Mouse (Mus musculus) forebrain, embryonic 10.5 days (tissue): Measurements from ENCODE around the gene Ccdc177. TPM values are rescaled to one million over a fixed set of nuclear protein-coding genes. Genes with fewer than 3 reads are reported as not detected.

Experiments
- DNase-seq: peaks from one replicate; pipeline ENCODE4 v3.0.0-alpha.2; 2017; ENCODE audit warnings: low spot score; ENCODE audit errors: extremely low spot score
- H3K27ac ChIP-seq: fragments of 300-500 bp; sonication (generic); 2 replicates; pipeline ENCODE4 v1.5.1; 2016; ENCODE audit warnings: mild to moderate bottlenecking
- H3K27me3 ChIP-seq: fragments of 300-500 bp; sonication (generic); 2 replicates; pipeline ENCODE4 v1.6.1; 2016; ENCODE audit warnings: mild to moderate bottlenecking; ENCODE audit not compliant: poor library complexity, severe bottlenecking
- H3K36me3 ChIP-seq: fragments of 300-500 bp; sonication (generic); replicated peaks from 2 replicates; pipeline ENCODE4 v1.6.1; 2016; ENCODE audit warnings: mild to moderate bottlenecking, moderate library complexity
- H3K4me1 ChIP-seq: fragments of 300-500 bp; sonication (generic); 2 replicates; pipeline ENCODE4 v1.6.1; 2016
- H3K4me3 ChIP-seq: fragments of 300-500 bp; sonication (generic); 2 replicates; pipeline ENCODE4 v1.5.1; 2016; ENCODE audit warnings: mild to moderate bottlenecking, moderate library complexity
- H3K9me3 ChIP-seq: fragments of 300-500 bp; sonication (generic); 2 replicates; pipeline ENCODE4 v1.6.1; 2016; ENCODE audit warnings: mild to moderate bottlenecking, moderate library complexity
- WGBS: fragments of 180-500 bp; shearing (Covaris S2); methylation state at CpG from one replicate; pipeline ENCODE4 v1.1.7; 2016; 5-methylcytosine and 5-hydroxymethylcytosine counted together
- polyA plus RNA-seq: library from polyadenylated mRNA; unstranded; fragments of >200 nt; fragmentation: Nextera tagmentation; extraction: Ambion mirVana; gene quantifications from 2 replicates; pipeline ENCODE4 v1.2.1, GENCODE M21; 2016

The Ccdc177 gene
- polyA plus RNA-seq, 1 experiment from 2014 or later: 1.7 TPM

DNA sequence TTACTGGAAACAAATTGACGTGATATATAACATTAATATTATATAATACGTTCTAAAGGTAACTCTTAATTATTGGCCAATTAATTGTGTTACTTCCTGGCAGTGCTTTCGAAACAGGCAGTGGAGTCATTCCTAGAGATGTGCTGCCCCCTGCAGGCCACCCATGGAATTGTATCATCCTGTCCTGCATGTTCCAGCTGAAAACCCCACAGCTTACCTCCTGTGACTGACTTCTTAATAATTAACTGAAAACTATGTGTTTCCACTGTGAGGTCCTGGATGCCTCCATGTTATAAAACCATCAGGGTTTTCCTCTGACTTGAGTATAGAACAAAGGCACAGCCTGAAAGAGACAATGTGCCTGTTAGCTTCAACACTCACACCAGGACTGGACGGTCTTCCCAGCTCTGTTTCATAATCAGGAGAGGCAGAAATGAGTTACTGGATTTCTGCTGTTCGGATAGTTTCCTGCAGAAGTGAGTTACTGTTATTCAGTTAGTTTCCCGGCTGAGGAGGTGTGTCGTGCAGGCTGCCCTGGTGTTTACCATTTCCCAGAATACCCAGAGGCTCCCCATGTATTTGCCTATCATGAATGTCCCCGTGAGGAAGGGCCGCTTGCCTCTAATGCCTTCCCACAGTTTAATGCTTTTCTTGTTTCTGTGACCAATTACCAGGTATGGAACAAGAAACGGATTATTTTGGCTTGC is 35.5 kb downstream of the Ccdc177 start:
- 36% methylated on average over 10 of the region's 10 CpGs for WGBS
- Histone ChIP-seq H3K27ac (no peak overlapping the region), H3K36me3 (no peaks in the 10 kb centered on the region), H3K4me3 (no peak overlapping the region), H3K27me3 (peaks cover 15% of the 10 kb centered on the region; the same call in 1 of the 2 replicates), H3K4me1 (peaks cover 14% of the 10 kb centered on the region), H3K9me3 (no peaks in the 10 kb centered on the region)
- peak; percentile 81 for DNase-seq

DNA sequence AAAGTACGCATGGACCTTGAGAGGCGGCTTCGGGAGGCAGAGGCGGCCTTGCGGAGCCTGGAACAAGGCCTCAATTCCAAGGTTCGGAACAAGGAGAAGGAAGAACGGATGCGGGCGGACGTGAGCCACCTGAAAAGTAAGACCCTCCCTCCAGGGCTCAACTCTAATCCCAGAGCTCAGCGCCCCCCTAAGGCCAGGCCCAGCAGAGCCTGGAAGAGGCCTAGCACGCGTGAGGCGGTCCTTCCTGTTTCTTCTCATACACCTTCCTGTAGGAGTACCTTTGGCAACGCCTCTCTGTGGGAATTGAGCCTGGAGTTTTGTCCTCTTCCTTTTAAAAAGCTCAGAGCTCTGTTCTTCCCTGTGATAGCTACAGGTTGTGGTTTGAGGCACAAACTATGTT is 39.0 kb downstream of the Ccdc177 start:
- H3K36me3 ChIP-seq: no peaks in the 10 kb centered on the region
- H3K27me3 ChIP-seq: peaks cover 14% of the 10 kb centered on the region
- no peak overlapping the region for H3K27ac ChIP-seq
- WGBS: 86% methylated on average over 15 of the region's 15 CpGs
- no peak for DNase-seq
- no peaks in the 10 kb centered on the region for H3K9me3 ChIP-seq
- H3K4me3 ChIP-seq: no peak overlapping the region
- peaks cover 23% of the 10 kb centered on the region for H3K4me1 ChIP-seq

DNA sequence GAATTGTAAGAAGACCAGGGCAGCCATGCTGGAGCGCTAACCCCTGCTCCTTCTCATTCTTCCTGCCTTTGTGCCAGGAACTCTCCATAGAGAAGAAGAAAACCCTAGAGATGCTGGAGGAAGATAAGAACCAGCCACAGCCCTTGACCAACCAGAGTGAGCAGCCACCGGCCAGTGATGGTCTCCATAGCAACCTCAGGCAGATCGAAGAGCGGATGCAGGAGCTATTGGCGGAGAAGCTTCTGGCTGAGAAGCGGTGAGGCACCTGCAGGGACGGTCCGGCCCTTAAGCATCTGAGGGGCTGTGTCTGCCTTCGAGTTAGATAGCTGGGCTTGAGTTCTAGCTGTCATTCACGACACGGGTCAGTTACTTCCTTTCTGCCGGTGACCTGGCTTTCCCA is 40.0 kb downstream of the Ccdc177 start:
- H3K9me3 ChIP-seq: no peaks in the 10 kb centered on the region
- 66% methylated on average over 12 of the region's 12 CpGs for WGBS

DNA sequence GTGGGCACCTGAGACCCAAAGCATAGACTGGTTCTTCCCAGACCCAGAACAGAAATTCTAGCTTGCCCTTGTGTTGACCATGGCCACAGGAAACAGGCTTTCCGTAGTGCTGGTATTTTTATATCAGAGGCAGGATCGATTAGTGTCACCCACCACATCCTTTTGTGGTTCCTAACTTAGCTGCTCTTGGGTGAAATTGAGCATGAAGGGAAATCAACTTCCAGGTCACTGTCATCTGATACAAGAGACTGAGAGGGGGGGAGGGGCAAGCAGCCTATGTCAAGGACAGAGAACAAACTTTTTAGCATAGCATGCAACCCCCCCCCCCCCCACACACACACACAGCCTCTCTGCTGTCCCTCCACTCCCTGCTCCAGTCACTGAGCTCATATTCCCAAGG is 41.3 kb downstream of the Ccdc177 start:
- H3K36me3 ChIP-seq: no peaks in the 10 kb centered on the region
- H3K27ac ChIP-seq: no peak overlapping the region
- H3K4me1 ChIP-seq: peaks cover 27% of the 10 kb centered on the region
- peaks cover 19% of the 10 kb centered on the region for H3K27me3 ChIP-seq
- no peak overlapping the region for H3K4me3 ChIP-seq
- DNase-seq: no peak
- H3K9me3 ChIP-seq: no peaks in the 10 kb centered on the region
- WGBS: 73% methylated on average over 2 of the region's 2 CpGs

More for the DNA sequence above, 40.0 kb downstream of the Ccdc177 start:
- Histone ChIP-seq H3K27ac (no peak overlapping the region), H3K4me3 (no peak overlapping the region), H3K27me3 (peaks cover 16% of the 10 kb centered on the region), H3K36me3 (no peaks in the 10 kb centered on the region), H3K4me1 (peaks cover 23% of the 10 kb centered on the region)
- DNase-seq: no peak

DNA sequence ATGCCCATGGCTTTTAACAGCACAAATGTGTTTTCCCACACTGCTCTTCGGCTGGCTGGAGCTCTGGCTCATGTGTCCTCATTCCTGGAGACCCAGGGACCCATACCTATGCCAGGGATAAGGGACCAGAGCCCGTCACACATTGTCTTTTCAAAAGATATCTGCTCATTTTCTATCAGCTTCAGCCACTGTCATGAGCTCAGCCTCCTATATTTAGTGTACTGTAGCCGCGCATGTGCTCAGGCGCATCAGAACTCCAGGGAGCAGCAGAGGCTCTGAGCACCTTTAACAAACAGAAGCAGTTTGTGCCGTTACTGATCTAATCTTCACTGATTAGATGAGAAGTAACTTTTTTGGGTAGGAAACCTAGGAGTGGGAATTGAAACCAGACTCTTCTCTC is 44.6 kb downstream of the Ccdc177 start:
- peaks cover 29% of the 10 kb centered on the region for H3K4me1 ChIP-seq
- peaks cover 18% of the 10 kb centered on the region; the same call in 1 of the 2 replicates for H3K27me3 ChIP-seq
- WGBS: 78% methylated on average over 6 of the region's 6 CpGs
- H3K36me3 ChIP-seq: no peaks in the 10 kb centered on the region
- DNase-seq: no peak
- H3K27ac ChIP-seq: no peak overlapping the region
- H3K9me3 ChIP-seq: no peaks in the 10 kb centered on the region
- H3K4me3 ChIP-seq: no peak overlapping the region

DNA sequence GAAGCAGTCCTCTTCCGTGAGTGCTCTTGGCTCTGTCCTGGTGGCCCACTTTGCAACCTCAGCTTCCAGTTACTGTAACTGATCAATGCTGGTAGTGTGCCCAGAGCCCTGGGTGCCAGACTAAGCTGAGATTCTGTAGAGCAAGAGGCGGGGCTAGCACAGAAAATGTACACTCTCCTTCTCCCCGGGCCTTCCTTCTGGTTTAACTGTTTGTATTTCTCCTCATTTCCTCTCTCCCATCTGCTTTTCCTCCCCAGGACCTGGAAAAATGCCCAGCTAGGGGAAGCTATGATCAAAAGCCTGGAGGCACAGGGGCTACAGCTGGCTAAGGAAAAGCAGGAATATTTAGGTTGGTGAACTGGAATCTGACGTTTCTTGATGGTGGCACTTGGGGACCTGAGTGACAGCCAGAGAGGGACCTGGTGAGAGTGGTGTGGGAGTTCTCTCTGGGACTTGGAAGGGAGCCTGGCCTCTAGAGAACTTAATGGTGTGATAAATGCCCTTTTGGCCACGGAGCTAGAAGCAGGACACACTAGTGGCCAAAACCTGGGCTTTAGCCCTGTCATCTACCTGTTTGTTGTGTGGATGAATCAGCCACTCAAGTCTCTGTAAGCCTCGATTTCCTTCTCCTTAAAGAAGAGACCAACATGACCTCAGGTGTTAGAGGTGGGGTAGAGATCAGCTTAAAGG is 53.4 kb downstream of the Ccdc177 start:
- no peak overlapping the region for H3K27ac ChIP-seq
- WGBS: 72% methylated on average over 6 of the region's 6 CpGs

DNA sequence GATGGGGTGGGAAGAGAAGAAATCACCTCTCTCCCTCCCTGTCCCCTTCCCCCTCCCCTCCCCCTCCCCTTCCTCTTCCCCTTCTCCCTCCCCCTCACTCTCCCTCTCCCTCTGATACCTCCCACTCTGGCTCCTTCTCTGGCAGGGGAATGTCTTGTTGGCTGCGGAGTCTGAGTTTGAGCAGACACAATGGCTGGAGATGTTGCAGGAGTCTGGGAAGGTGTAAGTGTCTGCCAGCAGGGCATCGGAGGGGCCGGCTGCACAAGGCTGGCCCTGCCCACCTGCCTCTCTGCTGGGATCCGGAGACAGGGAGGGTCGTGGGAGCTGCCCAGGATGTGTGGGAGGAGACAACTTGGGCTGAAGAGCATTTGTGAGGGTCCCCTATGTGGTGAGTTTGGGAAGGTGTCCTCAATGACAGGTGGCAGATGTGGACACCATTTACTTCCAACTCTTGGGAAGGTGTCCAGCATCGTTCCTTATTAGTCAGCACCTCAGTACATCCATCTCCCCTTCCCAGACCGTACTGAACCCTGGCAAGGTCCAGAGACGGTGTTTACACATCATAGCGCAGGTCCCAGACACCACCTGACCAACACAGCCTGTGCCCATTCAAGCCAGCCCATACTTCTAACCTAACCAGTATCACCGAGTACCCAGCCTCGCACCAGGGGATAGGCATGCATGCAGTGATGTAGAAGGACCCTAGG is 54.1 kb downstream of the Ccdc177 start:
- no peak overlapping the region; the same call in 1 of the 2 replicates for H3K27ac ChIP-seq
- no peak for DNase-seq
- H3K4me1 ChIP-seq: peaks cover 12% of the 10 kb centered on the region
- WGBS: 59% methylated on average over 11 of the region's 11 CpGs
- H3K27me3 ChIP-seq: peaks cover 11% of the 10 kb centered on the region; the same call in 1 of the 2 replicates
- H3K36me3 ChIP-seq: no peaks in the 10 kb centered on the region
- no peak overlapping the region for H3K4me3 ChIP-seq
- no peaks in the 10 kb centered on the region for H3K9me3 ChIP-seq

More for the DNA sequence above, 53.4 kb downstream of the Ccdc177 start:
- peaks cover 11% of the 10 kb centered on the region; the same call in 1 of the 2 replicates for H3K27me3 ChIP-seq
- H3K9me3 ChIP-seq: no peaks in the 10 kb centered on the region
- H3K36me3 ChIP-seq: no peaks in the 10 kb centered on the region
- no peak for DNase-seq
- peaks cover 12% of the 10 kb centered on the region for H3K4me1 ChIP-seq
- H3K4me3 ChIP-seq: no peak overlapping the region

Other genes starting within 250 kb of the Ccdc177 start
- gene Galnt16, start 242.4 kb downstream of the Ccdc177 start, polyA plus RNA-seq: 30.8 and 31.1 TPM in 2 replicates
- gene Slc39a9, start 116.8 kb downstream of the Ccdc177 start, polyA plus RNA-seq: 28.5 and 31.1 TPM in 2 replicates
- gene Erh, start 116.3 kb downstream of the Ccdc177 start, polyA plus RNA-seq: 542 and 544 TPM in 2 replicates
- 0.27 and 0.55 TPM in 2 replicates for gene Plekhd1, start 68.1 kb downstream of the Ccdc177 start, polyA plus RNA-seq
- gene Susd6, start 29.8 kb upstream of the Ccdc177 start, polyA plus RNA-seq: 11.9 and 13.0 TPM in 2 replicates
- 538 and 563 TPM in 2 replicates for gene Srsf5, start 184.8 kb upstream of the Ccdc177 start, polyA plus RNA-seq
- 0.60 and 0.79 TPM in 2 replicates for gene Slc10a1, start 208.0 kb upstream of the Ccdc177 start, polyA plus RNA-seq